Mouse (Mus musculus): Measurements from ENCODE around the gene Ajm1. TPM values are rescaled to one million over a fixed set of nuclear protein-coding genes. Genes with fewer than 3 reads are reported as not detected.
A peak's percentile ranks its signal among the peaks of the same experiment; 100 is the strongest.

Gene Ajm1
- polyA plus RNA-seq (2016; fragmentation: Nextera tagmentation; extraction: Ambion mirVana), result 0.05 and 0.27 TPM in 2 replicates

- Histone ChIP-seq H3K4me3 (peak within 1 kb of the TSS; percentile 47), H3K27ac (replicated peaks) (no peak within 1 kb of the TSS), H3K4me1 (peaks cover 58% of the 10 kb centered on the region), H3K36me3 (peaks cover 36% of the 10 kb centered on the region), H3K9me3 (replicated peaks) (no peaks in the 10 kb centered on the region), H3K27me3 (ENCODE audit: low read depth, poor library complexity, severe bottlenecking) (peaks cover 51% of the 10 kb centered on the region)
- peak; percentile 69 for DNase-seq (ENCODE audit: low spot score)
- WGBS, result 6% methylated on average over 19 of the region's 19 CpGs
Measured at GRCm38 (mm10) chr2:25581294-25581864, at the start of gene Ajm1. TSS of gene Ajm1 (minus strand) at chr2:25581757.

DNA sequence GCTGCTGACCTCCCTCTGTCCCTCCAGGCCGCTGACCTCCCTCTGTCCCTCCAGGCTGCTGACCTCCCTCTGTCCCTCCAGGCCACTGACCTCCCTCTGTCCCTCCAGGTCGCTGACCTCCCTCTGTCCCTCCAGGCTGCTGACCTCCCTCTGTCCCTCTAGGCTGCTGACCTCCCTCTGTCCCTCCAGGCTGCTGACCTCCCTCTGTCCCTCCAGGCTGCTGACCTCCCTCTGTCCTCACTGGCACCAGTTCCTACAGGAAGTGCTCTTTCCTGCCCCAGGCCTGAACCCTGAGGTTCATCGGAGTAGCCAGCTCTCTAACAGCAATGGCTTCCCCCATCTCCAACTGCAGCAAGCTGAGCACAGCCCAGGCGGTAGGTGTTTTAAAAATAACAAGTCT is 47.2 kb upstream of the Ajm1 start:
- H3K27ac ChIP-seq (replicated peaks), result 0 out of 2 replicates have a peak overlapping the region, but pooled peaks have one; percentile 13
- whole genome bisulfite sequencing, result 48% methylated on average over 4 of the region's 4 CpGs
- H3K9me3 ChIP-seq (replicated peaks), result no peaks in the 10 kb centered on the region
- H3K4me3 ChIP-seq, result no peak overlapping the region
- DNase-seq (ENCODE audit: low spot score), result no peak
- H3K36me3 ChIP-seq, result no peaks in the 10 kb centered on the region
- H3K4me1 ChIP-seq, result peaks cover 4% of the 10 kb centered on the region
- H3K27me3 ChIP-seq (ENCODE audit: low read depth, poor library complexity, severe bottlenecking), result 0 out of 2 replicates have a peak, but pooled peaks cover 4% of the 10 kb centered on the region

DNA sequence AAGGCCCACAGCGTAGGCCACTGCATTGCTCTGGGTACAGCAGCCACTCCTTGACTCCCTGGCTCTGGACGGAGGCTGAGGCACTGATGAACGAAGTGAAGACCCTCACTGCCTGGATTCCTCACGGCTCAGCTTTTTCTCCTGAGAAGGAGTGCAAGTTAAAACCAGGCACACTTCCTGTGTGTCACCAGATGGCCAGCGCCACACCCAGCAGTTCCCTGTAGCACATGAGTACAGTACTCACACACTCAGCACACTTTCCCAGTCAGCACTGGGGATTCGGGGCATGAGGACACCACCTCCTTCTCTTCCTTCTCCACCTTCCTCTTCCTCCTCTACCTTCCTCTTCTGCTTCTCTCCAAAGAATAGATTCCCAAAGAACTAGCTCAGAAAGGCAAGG is 46.3 kb upstream of the Ajm1 start, which contains the start of gene Fcna:
Gene Fcna (minus strand): TSS at position 220 of the 400 bp plus-strand sequence.
- 83% methylated on average over 6 of the region's 6 CpGs for WGBS
- Histone ChIP-seq H3K4me1 (peaks cover 4% of the 10 kb centered on the region), H3K4me3 (no peak within 1 kb of the TSS), H3K36me3 (no peaks in the 10 kb centered on the region), H3K27ac (replicated peaks) (0 out of 2 replicates have a peak within 1 kb of the TSS, but pooled peaks have one; percentile 13), H3K9me3 (replicated peaks) (no peaks in the 10 kb centered on the region), H3K27me3 (ENCODE audit: low read depth, poor library complexity, severe bottlenecking) (0 out of 2 replicates have a peak, but pooled peaks cover 6% of the 10 kb centered on the region)
- DNase-seq (ENCODE audit: low spot score), result no peak

GRCm38 (mm10) chr2:25625986-25626385 is 44.4 kb upstream of the Ajm1 start:
- H3K4me1 ChIP-seq, result peaks cover 14% of the 10 kb centered on the region
- H3K4me3 ChIP-seq, result no peak overlapping the region
- WGBS, result 84% methylated on average over 5 of the region's 5 CpGs

GRCm38 (mm10) chr2:25621229-25622200 is 40.0 kb upstream of the Ajm1 start, which contains the start of gene Tmem141:
TSS of gene Tmem141 (minus strand) at chr2:25622005.
- peak within 1 kb of the TSS; percentile 79 for H3K27ac ChIP-seq (replicated peaks)
- H3K36me3 ChIP-seq, result no peaks in the 10 kb centered on the region
- H3K27me3 ChIP-seq (ENCODE audit: low read depth, poor library complexity, severe bottlenecking), result peaks cover 49% of the 10 kb centered on the region
- 6% methylated on average over 34 of the region's 34 CpGs for WGBS
- DNase-seq (ENCODE audit: low spot score), result peak; percentile 84
- peak within 1 kb of the TSS; percentile 60 for H3K4me3 ChIP-seq
- no peaks in the 10 kb centered on the region for H3K9me3 ChIP-seq (replicated peaks)
- peaks cover 12% of the 10 kb centered on the region for H3K4me1 ChIP-seq

More at GRCm38 (mm10) chr2:25625986-25626385, 44.4 kb upstream of the Ajm1 start:
- Histone ChIP-seq H3K9me3 (replicated peaks) (no peaks in the 10 kb centered on the region), H3K27ac (replicated peaks) (no peak overlapping the region), H3K27me3 (ENCODE audit: low read depth, poor library complexity, severe bottlenecking) (0 out of 2 replicates have a peak, but pooled peaks cover 10% of the 10 kb centered on the region), H3K36me3 (no peaks in the 10 kb centered on the region)
- DNase-seq (ENCODE audit: low spot score), result no peak

DNA sequence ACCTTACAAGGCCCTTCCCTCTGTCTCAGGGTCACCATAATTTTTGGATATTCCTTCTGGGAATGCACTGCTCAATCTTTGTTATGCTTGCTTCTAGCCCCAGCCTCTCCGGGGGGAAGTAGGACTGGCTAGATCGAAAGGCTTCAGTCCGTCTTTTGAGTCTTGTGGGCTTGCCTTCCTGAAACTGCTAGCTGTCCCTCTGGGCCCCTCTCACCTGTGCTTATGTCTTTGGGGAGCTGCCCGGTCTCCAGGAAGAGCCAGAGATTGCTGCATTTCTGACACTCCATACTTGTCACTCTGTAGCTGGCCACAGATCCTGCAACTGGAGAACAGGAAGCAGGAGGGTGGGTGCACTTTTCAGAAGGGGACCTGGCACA is 39.3 kb upstream of the Ajm1 start:
- H3K4me3 ChIP-seq, result peak overlapping the region; percentile 60; the same call in 1 of the 2 replicates
- WGBS, result 91% methylated on average over 4 of the region's 4 CpGs
- peaks cover 17% of the 10 kb centered on the region for H3K4me1 ChIP-seq
- no peak overlapping the region for H3K27ac ChIP-seq (replicated peaks)
- H3K27me3 ChIP-seq (ENCODE audit: low read depth, poor library complexity, severe bottlenecking), result peaks cover 56% of the 10 kb centered on the region
- no peaks in the 10 kb centered on the region for H3K9me3 ChIP-seq (replicated peaks)
- DNase-seq (ENCODE audit: low spot score), result no peak
- no peaks in the 10 kb centered on the region for H3K36me3 ChIP-seq

GRCm38 (mm10) chr2:25620386-25620785 is 38.8 kb upstream of the Ajm1 start:
- no peak for DNase-seq (ENCODE audit: low spot score)
- no peak overlapping the region for H3K4me3 ChIP-seq
- peaks cover 17% of the 10 kb centered on the region for H3K4me1 ChIP-seq
- 81% methylated on average over 6 of the region's 6 CpGs for WGBS
- no peaks in the 10 kb centered on the region for H3K36me3 ChIP-seq
- peaks cover 60% of the 10 kb centered on the region for H3K27me3 ChIP-seq (ENCODE audit: low read depth, poor library complexity, severe bottlenecking)
- H3K9me3 ChIP-seq (replicated peaks), result no peaks in the 10 kb centered on the region
- no peak overlapping the region for H3K27ac ChIP-seq (replicated peaks)

DNA sequence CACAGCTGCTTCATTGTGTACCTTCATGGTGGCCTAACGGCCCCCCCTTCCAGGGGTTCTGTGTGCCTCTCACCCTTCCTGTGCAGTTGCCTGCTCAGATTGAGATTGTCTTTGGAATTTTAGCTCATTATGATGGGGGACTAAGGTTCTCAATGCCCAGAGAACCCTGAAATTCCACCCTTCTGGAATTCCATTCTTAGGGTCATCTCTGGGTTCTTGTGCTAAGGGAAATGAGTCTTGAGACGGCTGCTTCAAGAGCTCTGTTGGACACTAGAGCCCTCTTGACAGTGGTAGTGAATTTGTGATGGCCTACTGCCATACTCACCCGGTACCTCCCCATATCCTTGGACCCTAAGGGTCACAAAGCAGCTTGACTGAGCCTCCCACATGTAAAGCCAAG is 36.0 kb upstream of the Ajm1 start, which contains the start of gene Ccdc183:
Gene Ccdc183 (minus strand): TSS at position 101 of the 400 bp plus-strand sequence.
- Histone ChIP-seq H3K27me3 (ENCODE audit: low read depth, poor library complexity, severe bottlenecking) (peaks cover 83% of the 10 kb centered on the region), H3K4me3 (no peak within 1 kb of the TSS), H3K4me1 (peaks cover 17% of the 10 kb centered on the region), H3K36me3 (no peaks in the 10 kb centered on the region), H3K27ac (replicated peaks) (no peak within 1 kb of the TSS), H3K9me3 (replicated peaks) (no peaks in the 10 kb centered on the region)
- WGBS, result 86% methylated on average over 3 of the region's 3 CpGs
- no peak for DNase-seq (ENCODE audit: low spot score)

GRCm38 (mm10) chr2:25616398-25616797 is 34.8 kb upstream of the Ajm1 start:
- Histone ChIP-seq H3K4me3 (no peak overlapping the region), H3K9me3 (replicated peaks) (no peaks in the 10 kb centered on the region), H3K4me1 (peaks cover 10% of the 10 kb centered on the region), H3K36me3 (no peaks in the 10 kb centered on the region), H3K27ac (replicated peaks) (no peak overlapping the region), H3K27me3 (ENCODE audit: low read depth, poor library complexity, severe bottlenecking) (peaks cover 93% of the 10 kb centered on the region)
- 20% methylated on average over 22 of the region's 22 CpGs for WGBS
- no peak for DNase-seq (ENCODE audit: low spot score)

GRCm38 (mm10) chr2:25608671-25609070 is 27.1 kb upstream of the Ajm1 start:
- H3K27me3 ChIP-seq (ENCODE audit: low read depth, poor library complexity, severe bottlenecking), result peaks cover 50% of the 10 kb centered on the region
- H3K4me3 ChIP-seq, result peak overlapping the region; percentile 99
- DNase-seq (ENCODE audit: low spot score), result no peak
- H3K27ac ChIP-seq (replicated peaks), result peak overlapping the region; percentile 96
- peaks cover 16% of the 10 kb centered on the region for H3K36me3 ChIP-seq
- H3K4me1 ChIP-seq, result peaks cover 26% of the 10 kb centered on the region
- 77% methylated on average over 10 of the region's 10 CpGs for WGBS
- H3K9me3 ChIP-seq (replicated peaks), result no peaks in the 10 kb centered on the region

- Histone ChIP-seq H3K4me3 (peak within 1 kb of the TSS; percentile 99), H3K4me1 (peaks cover 26% of the 10 kb centered on the region), H3K27ac (replicated peaks) (peak within 1 kb of the TSS; percentile 96), H3K9me3 (replicated peaks) (no peaks in the 10 kb centered on the region), H3K36me3 (peaks cover 23% of the 10 kb centered on the region), H3K27me3 (ENCODE audit: low read depth, poor library complexity, severe bottlenecking) (peaks cover 43% of the 10 kb centered on the region)
- under 1% methylated on average over 80 of the region's 80 CpGs for WGBS
- peak; percentile 88 for DNase-seq (ENCODE audit: low spot score)
Measured at GRCm38 (mm10) chr2:25607761-25608622, 26.4 kb upstream of the Ajm1 start, which contains the start of gene Rabl6. TSS of gene Rabl6 (minus strand) at chr2:25608521.

GRCm38 (mm10) chr2:25602526-25602925 is 21.0 kb upstream of the Ajm1 start:
- H3K4me1 ChIP-seq, result peaks cover 17% of the 10 kb centered on the region
- peaks cover 78% of the 10 kb centered on the region for H3K36me3 ChIP-seq
- H3K27me3 ChIP-seq (ENCODE audit: low read depth, poor library complexity, severe bottlenecking), result no peaks in the 10 kb centered on the region
- no peak overlapping the region for H3K4me3 ChIP-seq
- no peak overlapping the region for H3K27ac ChIP-seq (replicated peaks)
- WGBS, result 96% methylated on average over 5 of the region's 5 CpGs
- DNase-seq (ENCODE audit: low spot score), result no peak
- H3K9me3 ChIP-seq (replicated peaks), result no peaks in the 10 kb centered on the region

Data from midbrain, embryonic 10.5 days (tissue).